Mouse (Mus musculus) kidney, adult 2 months (tissue): Measurements from ENCODE around the gene Slc38a1. TPM values are rescaled to one million over a fixed set of nuclear protein-coding genes. Genes with fewer than 3 reads are reported as not detected.

Experiments used
- DNase-seq: peaks from one replicate; pipeline ENCODE4 v3.0.0; 2021
- H3K27ac ChIP-seq: fragments of 200-500 bp; 2 replicates; pipeline ENCODE4 v1.5.1; 2012; ENCODE audit warnings: low read depth, low read length, control low read depth, inconsistent platforms; ENCODE audit not compliant: insufficient read depth
- H3K27me3 ChIP-seq: fragments of 200-500 bp; replicated peaks from 2 replicates; pipeline ENCODE4 v1.6.1; 2012; ENCODE audit warnings: mild to moderate bottlenecking, moderate library complexity, low read length, inconsistent platforms; ENCODE audit not compliant: control insufficient read depth, insufficient read depth
- H3K36me3 ChIP-seq: fragments of 200-500 bp; 2 replicates; pipeline ENCODE4 v1.6.1; 2012; ENCODE audit warnings: mild to moderate bottlenecking, moderate library complexity, low read length, inconsistent platforms; ENCODE audit not compliant: control insufficient read depth, insufficient read depth
- H3K4me1 ChIP-seq: fragments of 200-500 bp; 2 replicates; pipeline ENCODE4 v1.6.1; 2011; ENCODE audit warnings: low read length; ENCODE audit not compliant: control insufficient read depth, insufficient read depth
- H3K4me3 ChIP-seq: fragments of 200-500 bp; 2 replicates; pipeline ENCODE4 v1.5.1; 2011; ENCODE audit warnings: mild to moderate bottlenecking, low read depth, low read length, control low read depth; ENCODE audit not compliant: insufficient read depth
- CTCF ChIP-seq: fragments of 200-500 bp; conservative IDR thresholded peaks from 2 replicates; pipeline ENCODE4 v1.5.1; 2011; ENCODE audit warnings: low read depth, mild to moderate bottlenecking, control low read depth, low read length, moderate library complexity, mixed read lengths; ENCODE audit not compliant: insufficient read depth, insufficient read length
- POLR2A ChIP-seq: fragments of 200-500 bp; IDR thresholded peaks from one replicate; pipeline ENCODE4 v1.6.1; 2011; ENCODE audit warnings: low read depth, low read length, control low read depth
- WGBS: fragments of 180-500 bp; shearing (Covaris S2); methylation state at CpG from one replicate; pipeline ENCODE4 v1.1.7; 2018; 5-methylcytosine and 5-hydroxymethylcytosine counted together
- polyA plus RNA-seq: library from polyadenylated mRNA; depleted of rRNA; stranded (reverse); fragments of >200 nt; gene quantifications from 2 replicates; pipeline ENCODE4 v1.2.3, GENCODE M21; 2012; rRNA removed

Gene Slc38a1
- polyA plus RNA-seq, 1 experiment = 8.0 TPM

DNA sequence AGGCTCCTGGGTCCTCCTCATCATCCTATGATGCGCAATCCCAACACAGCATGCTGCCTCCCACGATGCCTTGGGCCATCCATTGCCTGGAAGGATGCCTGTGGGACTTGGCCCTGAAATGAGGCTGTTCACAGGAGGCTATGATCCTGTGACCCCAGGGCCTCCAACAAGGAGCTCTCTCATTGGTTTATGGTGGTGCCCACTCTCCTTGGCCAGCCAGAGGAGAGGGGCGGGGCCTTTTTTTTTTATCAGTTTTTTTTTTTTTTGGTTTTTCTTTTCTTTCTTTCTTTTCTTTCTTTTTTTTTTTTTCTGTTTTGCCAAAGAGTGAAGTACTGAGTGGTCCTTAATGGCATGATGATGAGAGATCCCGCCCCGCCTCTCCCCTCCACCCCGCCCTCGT lies 106.3 kb downstream of the Slc38a1 start:
- TF ChIP-seq POLR2A (no peak), CTCF (no peak)
- no peak for DNase-seq

DNA sequence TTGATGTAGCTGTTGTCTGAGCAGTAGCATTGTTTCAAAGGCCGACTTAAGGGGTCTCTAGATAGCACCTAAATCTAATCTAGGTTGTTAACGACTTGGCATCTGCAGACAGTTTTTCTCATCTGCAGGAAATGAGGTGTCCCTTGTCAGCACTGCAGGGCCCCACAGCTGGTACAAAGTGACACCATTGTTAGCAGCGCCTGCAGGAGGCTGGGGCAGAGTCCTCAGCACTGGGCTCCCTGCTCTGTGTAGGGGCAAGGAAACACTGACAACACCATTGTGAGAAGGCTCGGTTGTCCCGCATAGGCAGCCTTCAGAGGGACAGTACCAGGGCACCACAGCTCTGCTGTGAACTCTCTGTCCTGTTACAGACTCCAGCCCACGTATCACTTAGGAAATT lies 115.0 kb downstream of the Slc38a1 start:
- no peak overlapping the region for H3K4me3 ChIP-seq
- no peak overlapping the region for H3K27ac ChIP-seq
- no peak for DNase-seq
- H3K4me1 ChIP-seq = no peaks in the 10 kb centered on the region
- H3K36me3 ChIP-seq = no peaks in the 10 kb centered on the region
- no peaks in the 10 kb centered on the region for H3K27me3 ChIP-seq
- TF ChIP-seq CTCF (no peak), POLR2A (no peak)
- 44% methylated on average over 6 of the region's 6 CpGs for WGBS

More for the DNA sequence above, 106.3 kb downstream of the Slc38a1 start:
- 95% methylated on average over 7 of the region's 7 CpGs for WGBS
- no peak overlapping the region for H3K4me3 ChIP-seq
- H3K27ac ChIP-seq = no peak overlapping the region
- H3K36me3 ChIP-seq = no peaks in the 10 kb centered on the region
- H3K27me3 ChIP-seq = no peaks in the 10 kb centered on the region
- no peaks in the 10 kb centered on the region for H3K4me1 ChIP-seq

DNA sequence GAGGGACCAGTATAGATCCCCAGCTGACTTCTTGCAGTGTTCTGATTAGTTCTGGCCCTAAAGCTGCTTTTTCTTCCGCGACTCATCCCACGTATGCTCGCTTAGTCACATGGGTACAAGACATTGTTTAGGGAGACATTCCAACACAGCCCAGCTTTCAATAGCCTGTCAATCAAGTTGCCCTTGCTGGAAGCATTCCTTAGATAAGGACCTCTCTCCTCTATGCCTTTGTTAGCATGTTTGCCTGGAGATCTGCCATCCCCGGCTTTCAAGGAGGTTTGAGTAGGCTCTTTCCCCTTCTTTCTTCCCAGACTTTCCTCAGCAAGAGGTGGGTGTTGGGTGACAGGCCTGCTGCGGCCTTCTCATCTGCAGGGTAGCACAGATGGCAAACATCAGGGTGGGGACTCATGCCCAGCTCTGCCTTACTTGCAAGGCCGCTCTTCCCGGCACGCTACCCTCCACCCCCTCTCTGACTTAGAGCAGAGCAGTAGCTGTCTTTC lies 118.4 kb downstream of the Slc38a1 start:
- no peaks in the 10 kb centered on the region for H3K4me1 ChIP-seq
- 75% methylated on average over 9 of the region's 9 CpGs for WGBS
- H3K36me3 ChIP-seq = no peaks in the 10 kb centered on the region
- H3K27me3 ChIP-seq = no peaks in the 10 kb centered on the region
- no peak overlapping the region for H3K27ac ChIP-seq
- no peak overlapping the region for H3K4me3 ChIP-seq
- DNase-seq = no peak
- TF ChIP-seq POLR2A (no peak), CTCF (no peak)

Other genes starting within 250 kb of the Slc38a1 start
- 20.5 and 22.0 TPM in 2 replicates for gene Scaf11, start 182.1 kb downstream of the Slc38a1 start, polyA plus RNA-seq
- gene Slc38a2, start 56.8 kb upstream of the Slc38a1 start, polyA plus RNA-seq = 24.9 and 30.0 TPM in 2 replicates